Mouse (Mus musculus) lung, postnatal 14 days (tissue): ENCODE data around the gene Hat1.
"Not testable (repeated sequence)": the region's sequence is repeated elsewhere in the genome, so short reads cannot be mapped to it uniquely, and the experiment has no call there.

Experiments used
- DNase-seq: peaks from one replicate; pipeline ENCODE4 v3.0.0; 2021

Hat1 gene

DNA sequence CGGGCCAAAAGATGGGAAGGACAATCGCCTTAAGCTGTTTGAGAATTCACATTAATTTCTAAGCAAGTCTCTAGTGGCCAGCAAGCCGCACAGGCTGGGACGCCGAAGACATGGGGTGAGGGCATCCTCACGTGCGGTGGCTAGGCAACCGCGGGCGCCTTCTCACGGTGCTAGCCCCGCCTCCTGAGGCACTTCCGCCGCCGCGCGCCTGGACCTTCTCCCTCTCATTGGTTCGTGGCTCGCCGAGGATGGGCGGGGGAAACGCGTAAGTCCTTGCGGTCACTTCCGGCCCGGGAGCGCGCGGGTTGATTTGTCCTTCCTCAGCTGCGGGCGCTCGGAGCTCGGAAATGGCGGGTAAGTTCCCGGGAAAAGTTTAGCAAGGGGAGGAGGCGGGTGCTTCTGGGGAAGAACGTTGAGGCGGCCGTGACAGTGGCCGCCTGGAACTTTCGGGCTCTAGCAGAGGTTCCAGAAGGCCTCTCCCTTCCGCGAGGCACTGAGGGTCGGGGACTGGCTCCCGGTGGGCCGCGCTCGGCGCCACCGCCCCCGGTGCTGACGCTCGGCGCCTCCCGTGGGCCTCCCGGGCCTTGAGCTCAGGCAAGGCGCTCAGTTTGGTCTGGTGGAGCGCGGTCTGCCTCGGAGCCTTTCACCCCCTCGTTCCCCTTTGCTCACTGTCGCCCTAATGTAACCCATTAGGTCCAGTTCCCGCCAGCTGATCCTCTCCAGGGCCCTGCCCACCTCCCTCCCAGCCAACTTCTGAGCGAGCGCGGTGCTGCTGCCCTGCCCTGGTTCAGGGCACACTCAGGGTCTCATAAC, at the start of gene Hat1:
TSS of gene Hat1 (plus strand) at position 8 of the 813 bp plus-strand sequence.
- DNase-seq: peak; percentile 96

DNA sequence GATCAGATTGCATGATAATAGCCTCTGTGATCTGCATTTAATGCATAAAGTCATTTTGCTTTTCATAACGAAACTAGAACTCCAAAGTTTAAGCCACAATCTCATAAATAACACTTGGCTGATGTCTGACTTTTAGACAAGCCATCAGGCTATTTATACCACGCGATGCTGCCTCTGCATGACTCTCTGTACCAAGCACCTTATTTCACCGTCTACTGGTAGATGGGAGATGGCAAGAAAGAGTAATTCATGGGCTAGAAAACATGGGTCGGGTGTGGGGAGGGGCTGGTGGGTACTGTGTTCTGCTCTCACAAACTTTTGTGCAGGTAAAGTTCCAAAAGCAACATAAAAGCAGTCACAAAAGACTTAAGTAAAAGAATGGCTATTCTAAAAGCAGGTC, 48.6 kb upstream of the Hat1 start:
- no peak for DNase-seq

DNA sequence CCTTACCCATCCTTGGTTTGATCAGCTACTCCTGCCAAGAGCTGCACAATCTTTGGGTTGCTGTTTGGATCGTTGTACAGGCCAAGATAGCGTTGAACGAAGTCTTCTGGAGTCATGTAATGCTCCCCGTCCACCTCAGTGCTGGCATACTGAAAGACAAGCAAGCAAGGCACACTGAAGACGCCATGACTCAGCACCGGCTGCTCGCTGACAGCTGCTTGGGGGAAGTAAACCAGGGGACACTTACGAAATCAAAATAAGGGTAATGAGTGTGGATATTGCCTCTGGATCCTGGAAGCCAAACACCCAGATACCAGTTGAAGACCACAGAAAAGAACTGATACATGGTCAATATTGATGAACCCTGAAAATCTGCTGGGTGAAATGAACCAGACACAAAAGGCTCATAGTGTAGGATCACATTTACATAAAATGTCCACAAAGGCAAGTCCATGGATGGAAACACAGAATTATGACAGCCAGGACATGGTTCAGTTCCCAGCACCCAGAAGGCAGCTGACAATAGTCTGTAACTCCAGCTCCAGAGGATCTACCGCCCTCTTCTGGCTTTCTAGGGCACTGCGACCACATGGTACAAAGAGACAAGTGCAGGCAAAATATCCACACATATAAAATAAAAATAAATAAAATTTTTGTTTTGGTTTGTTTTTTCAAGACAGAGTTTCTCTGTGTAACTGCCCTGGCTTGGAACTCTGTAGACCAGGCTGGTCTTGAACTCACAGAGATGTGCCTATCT, 44.7 kb upstream of the Hat1 start:
- DNase-seq: no peak

DNA sequence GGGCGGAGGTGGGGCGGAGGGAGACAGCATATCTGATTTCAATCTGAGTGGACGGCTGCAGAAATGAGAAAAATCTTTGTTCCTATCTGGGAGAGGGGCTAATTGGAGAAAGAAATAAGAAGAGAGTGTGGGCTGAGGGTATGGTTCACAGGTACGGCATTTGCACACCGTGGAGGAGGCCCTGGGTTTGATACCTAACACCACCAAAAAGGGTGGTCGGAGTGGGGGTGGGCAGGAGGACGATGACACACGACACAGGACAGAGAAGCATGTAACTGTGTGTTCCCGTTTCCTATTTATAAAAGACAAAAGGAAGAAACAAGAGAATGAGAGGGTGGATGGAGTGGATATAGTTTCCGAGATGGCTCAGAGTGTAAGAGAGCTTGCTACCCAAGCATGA, 41.6 kb upstream of the Hat1 start:
- no peak for DNase-seq

DNA sequence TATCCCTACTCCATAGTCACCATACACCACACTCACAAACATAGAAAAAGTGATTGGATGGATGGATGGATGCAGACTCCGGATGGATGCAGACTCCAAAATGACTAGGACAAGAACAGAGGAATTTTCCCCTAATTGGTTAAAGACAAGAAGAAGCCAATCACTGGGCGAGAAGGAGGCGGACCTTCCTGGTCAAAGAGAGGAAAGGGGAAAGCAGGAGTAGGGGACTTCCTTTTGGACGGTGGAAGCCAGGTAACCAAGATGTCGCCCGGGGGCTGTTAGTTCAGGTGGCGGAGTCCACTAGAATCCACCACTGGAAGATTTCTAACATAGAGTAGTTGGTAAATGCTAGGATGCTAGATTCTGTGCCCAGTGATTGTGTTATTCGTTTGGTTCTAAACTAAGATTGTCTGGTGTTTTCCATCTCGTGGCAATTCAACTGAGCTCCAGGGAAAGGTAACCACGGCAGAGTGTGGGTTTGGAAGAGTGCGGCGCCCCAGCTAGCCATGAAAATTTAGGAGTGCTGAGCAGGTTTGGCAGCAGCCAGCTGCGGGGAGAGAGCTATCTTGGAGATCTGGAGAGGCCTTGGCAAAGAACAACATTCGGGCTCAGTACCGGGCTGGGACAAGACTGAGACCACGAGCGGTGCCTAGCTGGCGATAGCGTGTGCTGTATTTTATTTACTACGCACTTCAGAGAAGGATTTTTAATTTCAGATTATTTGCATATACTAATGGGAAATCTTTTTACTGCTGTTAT, 40.8 kb upstream of the Hat1 start:
- no peak for DNase-seq

DNA sequence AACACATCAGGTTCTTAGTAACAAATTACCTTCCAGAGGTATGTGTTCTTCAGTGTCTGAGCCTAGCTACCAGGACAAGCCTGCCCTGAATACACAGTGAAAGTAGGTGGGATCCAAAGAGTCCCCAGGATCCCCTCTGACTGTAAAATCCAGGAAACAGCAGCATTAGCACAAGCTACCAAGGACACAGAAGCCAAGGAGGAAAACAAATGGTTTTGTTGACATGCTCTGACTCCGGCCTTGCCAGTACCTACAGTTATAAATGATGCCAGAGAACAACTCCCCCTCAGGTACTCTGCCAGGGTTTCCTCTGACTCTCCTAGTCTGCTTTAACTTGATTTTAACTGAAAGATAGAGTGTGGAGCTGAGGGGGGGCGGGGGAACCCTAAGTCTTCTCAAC, 39.2 kb upstream of the Hat1 start:
- DNase-seq: no peak

DNA sequence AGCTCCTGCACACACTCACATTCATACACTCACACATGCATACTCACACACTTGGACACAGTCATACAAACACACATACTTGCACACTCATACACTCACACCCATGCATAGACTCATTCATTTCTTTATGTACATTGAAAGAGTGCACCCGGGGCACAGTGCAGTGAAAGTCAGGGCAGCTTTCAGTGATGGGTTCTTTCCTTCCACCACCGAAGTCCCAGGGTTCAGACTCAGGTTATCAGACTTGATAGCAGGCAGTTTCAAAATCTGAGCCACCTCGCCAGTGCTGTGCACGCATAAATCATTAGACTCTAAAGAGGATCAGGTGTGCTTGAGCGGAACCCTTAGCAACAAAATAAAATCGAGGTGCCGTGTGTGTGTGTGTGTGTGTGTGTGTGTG, 38.6 kb upstream of the Hat1 start:
- no peak for DNase-seq

DNA sequence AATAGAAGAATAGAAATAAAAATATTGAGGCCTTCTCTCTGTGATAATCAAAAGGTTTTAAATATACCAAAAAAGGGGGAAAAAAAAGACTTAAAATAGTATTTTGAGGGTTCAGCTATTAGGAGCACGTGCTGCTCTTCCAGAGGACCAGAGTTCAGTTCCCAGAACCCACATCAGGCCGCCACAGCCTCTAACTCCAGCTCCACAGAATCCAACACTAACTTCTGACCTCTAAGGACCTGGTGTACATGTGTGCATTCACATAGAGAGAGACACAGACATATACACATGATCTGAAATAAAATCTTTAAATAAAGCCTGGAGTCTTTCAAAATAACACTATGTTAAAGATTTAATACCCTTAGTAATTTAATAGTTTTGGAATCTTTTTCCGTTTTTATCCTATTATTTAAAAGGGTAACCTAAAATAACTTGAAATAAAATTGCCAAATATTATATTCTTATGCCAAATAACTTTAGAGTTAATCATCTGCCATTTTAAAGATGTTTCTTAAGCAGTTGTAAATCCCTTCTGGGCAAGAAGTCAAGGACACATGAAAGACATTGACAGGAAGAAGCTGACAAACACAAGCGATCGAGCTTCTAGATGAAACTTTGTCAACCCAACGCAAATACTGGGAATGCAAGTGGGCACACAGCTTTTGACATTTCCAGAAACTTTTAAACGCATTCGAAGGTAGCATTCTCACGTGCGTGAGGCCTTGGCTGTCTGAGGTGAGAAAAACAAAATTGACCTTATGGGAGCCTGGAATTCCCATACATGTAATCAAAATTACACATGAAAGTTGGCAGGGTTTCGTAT, 37.6 kb upstream of the Hat1 start:
- no peak for DNase-seq

DNA sequence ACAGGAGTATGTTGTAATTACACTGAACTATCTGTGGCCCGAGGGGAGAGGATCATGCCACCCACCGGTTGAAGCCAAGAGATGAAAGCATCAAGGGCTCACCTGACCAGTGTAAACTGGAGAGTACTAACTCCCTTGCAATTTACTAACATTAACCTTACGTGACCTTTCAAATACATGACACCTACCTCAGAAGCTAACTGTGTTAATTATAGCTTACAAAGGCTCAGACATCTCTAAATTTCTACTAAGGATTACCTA, 37.1 kb upstream of the Hat1 start:
- DNase-seq: no peak

DNA sequence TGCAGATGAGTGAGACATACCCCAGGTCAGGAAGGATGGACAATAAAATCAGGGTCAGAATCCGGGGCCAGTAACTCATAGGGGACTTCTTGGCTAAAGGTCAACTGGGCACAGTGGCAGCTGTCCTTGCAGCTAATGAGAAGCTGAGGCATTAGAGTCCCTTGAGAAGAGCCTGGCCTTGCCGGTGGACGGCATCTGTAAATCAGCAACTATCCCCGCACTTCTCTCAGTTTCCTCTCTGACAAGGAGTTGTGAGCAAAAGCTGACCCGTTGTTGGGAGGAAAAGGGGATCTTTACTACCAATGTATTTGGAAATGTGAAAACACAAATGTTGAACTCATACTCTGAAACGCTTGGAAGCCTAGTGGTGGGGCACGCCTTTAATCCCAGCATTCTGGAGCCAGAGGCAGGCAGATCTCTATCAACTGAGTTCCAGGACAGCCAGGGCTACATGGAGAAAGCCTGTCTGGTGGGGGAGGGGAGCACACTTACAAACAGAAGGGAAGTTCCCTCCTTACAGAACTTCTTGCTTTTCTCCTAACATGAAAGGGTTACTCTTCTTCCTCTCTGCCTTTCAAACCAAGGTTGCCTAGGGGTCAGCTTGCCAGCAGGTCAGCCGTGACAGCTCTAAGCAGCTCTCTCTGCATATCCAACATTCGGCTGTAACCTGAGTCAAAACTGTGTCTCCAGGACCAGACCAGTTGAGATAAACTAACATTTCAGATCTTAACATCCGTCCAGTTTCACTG, 35.3 kb upstream of the Hat1 start:
- DNase-seq: no peak

DNA sequence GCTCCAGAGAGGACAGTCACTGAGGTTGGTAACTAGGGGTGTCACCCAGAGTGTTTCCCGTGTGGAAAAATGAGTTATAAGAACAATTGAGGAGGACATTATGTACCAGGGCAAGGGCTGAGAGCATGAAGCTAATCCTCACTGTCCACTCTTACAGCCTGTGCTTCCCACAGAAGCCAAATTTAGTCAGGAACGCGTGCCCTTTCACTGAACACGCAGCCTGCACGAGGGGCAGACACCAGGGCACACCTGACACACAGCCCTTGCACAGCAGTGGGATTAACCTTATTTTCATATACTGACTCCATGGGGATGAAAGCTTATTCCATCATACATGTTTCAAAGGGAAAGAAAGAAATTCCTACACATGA, 34.7 kb upstream of the Hat1 start:
- DNase-seq: no peak

DNA sequence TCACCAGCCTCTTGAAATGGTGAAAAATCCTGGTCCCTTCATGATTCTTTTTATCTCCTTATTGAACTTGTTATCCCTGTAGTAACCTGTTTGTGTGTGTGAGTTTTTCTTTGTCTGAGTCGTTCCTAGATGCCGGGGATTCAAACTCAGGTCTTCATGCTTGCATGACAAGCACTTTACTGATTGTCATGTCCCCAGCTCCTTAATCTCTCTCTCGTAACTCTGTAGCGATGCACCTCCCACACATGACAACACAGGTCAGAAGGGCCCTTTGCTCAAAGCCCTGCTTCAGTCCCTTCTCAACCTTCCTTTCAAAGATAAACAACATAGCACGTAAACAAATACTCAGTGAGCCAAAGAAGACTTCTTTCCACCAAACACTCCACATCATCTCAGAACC, 30.4 kb upstream of the Hat1 start:
- no peak for DNase-seq

DNA sequence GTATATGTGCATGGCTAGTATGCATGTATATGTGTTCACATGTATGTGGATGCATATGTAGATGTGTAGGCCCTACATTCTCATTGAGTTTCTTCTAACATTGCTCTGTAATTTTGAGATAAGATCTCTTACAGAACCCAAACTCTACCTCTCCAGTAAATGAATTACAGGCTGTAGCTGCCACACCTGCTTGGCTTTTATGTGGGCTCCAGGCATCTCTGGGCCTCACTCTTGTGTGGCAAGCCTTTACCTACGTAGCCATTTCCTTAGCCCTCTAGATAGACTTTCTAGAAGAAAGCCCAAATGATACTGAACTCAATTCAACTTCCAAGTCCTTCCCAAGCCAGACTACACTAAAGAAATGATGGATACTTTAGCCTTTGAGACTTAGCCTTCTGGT, 28.6 kb upstream of the Hat1 start:
- no peak for DNase-seq

DNA sequence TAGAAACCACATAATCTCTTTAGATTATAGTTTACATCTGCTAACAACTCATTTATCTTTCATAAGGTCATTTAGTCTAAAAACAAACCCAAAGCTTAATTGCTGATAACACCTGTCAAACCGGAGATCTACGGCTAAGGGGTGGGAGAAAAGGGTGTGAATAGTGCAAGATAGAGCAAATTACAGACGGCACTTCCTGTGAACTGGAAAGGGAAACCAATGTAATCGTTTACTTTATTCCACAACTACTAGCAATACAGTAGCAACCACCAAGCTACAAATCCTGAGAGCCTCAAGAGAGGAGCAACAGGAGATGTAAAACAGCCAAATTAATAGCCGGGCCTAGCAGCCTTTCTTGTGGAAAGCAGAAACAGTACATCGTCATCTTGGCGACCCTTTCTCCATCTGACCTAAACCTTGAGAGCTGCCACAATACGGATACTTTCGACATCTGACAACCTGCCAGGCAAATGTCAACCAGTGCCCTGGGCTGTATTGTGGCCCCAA, 22.1 kb upstream of the Hat1 start:
- DNase-seq: no peak

DNA sequence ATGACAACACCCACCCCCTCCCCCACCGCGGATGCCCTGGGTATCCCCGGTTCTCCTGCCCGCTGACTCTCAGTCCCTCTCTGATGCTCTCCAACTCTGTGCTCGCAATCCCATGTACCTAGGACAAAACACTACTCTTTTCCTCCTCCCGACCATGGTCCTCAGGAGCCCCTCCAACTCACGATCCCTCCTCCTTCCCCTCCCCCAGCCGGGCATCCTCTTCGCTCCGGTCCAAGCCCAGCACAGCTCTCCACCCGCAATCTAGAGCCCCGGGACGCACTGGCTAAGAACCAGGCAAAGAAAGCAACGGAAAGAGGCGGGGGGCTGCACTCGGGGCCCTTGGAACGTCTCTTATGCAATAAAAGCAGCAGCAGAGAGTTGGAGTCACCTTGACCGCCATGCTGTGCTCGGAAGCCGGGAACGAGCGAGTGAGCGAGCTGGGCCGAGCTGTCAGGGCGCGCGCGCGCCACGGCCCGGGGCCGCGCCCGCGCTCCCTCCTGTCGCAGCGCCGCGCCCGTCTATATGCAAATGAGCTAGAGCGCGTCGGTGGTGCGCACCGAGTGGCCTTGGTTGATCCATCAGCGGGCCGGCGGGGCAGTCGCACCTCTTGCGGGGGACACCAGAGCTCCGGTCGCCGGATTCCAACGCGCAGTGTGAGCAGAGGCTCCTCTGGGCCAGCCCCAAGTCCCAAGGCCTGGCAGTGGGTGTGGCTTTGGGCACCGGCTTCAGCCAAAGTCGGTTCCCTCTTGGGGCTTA, 21.5 kb upstream of the Hat1 start, which contains the start of gene Slc25a12:
TSS of gene Slc25a12 (minus strand) at position 625 of the 756 bp plus-strand sequence.
- DNase-seq: peak; percentile 74

DNA sequence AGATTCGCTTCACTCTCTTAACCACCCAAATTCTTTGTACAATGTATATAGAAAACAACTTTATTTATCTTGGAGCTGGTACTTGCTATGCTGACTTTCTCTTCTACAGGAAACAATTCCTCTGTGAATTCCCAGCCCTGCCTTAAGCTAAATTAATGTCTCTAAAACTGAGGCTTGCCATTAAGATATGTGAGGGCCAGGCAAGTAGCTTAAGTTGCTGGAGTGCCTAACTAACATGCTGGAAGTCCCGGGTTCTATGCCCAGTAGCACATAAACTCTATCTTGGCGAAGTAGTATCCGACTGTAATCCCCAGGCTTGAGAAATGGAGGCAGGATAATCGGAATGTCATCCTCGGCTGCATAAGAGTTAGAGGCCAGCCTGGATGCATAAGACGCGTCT, 20.7 kb upstream of the Hat1 start:
- DNase-seq: no peak

DNA sequence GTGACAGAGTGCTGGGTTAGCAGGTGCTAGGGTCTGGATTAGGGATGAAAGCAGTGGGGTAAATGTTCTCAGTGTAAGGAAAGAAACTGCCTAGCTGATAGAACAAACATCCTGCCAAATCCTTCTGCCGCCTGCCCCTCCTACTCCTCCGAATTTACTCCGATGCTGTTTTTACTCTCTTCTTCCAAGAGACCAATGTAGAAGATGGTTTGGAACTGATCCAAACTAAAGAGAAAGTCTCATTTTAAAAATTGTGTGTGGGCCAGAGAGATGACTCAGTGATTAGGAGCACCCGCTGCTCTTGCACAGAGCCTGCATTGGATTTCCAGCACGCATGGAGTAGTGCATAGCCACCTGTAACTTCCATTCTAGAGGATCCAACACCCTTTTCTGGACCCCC, 17.0 kb upstream of the Hat1 start:
- no peak for DNase-seq

DNA sequence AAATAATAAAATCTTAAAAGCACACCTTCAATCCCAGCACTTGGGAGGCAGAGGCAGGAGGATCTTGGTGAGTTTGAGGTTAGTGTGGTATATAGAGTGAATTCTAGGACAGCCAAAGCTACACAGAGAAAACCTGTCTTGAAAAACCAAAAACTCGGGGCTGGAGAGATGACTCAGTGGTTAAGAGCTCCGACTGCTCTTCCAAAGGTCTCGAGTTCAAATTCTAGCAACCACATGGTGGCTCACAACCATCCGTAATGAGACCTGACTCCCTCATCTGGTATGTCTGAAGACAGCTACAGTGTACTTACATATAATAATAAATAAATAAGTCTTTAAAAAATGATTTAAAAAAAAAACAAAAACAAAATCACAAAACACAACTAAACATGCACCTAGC, 16.5 kb upstream of the Hat1 start:
- DNase-seq: not testable (repeated sequence)

DNA sequence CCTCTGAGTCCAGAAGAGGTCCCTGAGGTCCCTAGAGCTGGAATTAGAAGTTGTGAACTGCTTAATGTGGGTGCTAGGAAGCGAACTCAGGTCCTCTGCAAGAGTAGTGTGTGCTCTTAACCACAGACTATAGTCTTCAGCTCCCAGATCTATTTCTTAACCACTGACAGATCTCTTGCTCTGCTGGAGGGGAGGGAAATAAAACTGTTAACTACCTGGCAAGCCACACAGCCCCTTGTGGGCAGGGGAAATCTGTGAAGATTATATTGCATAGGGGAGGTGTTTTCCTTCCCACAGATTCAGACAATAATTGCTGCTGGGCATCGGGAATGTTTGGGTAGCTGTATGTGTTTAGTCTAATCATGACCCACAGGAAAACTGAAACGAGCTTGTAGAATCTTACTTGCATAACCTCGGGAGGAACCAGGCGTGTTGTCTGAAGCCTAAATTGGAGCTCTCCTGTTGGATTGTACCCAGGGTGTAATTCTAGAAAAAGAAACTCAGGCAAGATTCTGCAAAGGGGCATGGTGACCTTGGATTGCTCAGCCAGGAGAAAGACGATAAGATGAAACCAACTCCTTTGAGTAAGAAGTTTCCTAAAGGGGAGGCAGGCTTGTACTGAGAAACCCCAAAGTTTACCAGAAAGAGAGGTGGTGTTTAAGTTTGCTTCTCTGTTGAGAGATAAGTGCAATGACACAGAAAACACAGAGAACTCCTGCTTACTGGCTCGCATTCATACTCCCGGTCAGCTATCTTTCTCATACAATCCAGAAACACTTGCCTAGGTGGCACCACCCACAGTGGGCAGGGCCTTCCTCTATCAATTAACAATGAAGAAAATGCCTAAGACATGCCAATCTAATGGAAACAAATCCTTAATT, 14.2 kb upstream of the Hat1 start:
- no peak for DNase-seq

DNA sequence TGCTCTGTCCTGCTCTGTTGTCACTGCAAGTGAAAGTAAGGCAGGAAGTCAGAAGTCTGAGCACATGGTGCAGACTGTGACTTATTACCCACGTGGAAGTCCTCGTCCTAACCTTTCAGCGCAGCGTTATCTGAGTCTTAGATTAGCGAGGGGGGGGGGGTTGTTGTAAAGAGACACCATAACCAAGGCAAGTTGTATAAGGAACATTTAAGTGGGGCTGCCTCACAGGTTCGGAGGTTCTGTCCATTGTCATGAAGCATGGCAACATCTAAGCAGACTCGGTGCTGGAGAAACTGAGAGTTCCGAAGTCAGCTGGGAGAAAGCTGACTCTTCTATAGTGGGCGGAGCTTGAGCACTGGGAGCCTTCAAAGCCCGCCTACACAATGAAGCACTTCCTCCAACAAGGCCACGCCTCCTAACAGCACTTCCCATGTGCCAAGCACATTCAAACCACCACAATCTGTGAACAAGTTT, 12.3 kb upstream of the Hat1 start:
- no peak for DNase-seq
